Mouse (Mus musculus) spleen, embryonic (tissue): ENCODE measurements around the gene Dedd.

Experiments used
- CTCF ChIA-PET: fragments of 350-600 bp; sonication (Branson Sonifier 250); formaldehyde crosslinking; loops from one replicate; lab custom pipeline; 2022; lab: Charles Lee

The Dedd gene

DNA sequence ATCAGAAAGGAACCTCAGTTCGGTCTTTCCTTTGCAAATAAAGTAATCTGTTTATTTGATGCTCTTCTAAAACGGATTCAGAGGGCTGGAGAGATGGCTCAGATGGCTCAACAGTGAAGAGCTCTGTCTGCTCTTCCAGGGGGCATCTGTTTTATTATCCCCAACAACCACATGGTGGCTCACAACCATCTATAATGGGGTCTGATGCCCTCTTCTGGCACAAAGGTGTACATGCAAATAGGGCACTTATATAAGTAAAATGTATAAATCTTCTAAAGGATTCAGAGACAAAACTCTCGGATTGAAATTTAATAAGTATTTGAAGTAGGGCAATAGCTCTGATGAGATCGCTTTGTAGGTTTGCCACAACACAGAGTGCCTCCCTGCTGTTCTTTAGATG lies 29.5 kb downstream of the Dedd start:
- CTCF ChIA-PET = interaction anchor here (1.1 kb wide), 1 partner anchor 26 kb away, joined by 11 read pairs; no protein-coding TSS in a partner anchor

DNA sequence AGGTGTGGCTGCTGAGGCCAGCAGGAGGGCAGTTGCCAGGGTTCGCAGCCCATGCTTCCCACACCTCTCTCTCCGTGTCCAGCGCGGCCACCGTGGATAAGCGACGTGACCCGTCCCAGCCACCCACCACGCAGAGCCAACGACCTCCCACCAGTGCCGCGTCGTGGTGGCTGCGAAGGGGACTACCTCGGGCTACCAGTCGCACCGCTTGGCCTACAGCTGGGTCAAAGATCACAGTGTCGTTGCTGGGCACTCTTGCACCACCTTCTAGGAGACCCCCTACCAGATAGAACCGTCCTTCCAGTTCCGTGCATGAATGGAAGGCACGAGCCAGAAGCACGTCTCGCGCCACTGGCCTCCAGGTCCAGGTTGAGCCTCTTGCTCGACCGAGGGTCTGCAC lies 31.3 kb downstream of the Dedd start:
- CTCF ChIA-PET = no interaction called here

DNA sequence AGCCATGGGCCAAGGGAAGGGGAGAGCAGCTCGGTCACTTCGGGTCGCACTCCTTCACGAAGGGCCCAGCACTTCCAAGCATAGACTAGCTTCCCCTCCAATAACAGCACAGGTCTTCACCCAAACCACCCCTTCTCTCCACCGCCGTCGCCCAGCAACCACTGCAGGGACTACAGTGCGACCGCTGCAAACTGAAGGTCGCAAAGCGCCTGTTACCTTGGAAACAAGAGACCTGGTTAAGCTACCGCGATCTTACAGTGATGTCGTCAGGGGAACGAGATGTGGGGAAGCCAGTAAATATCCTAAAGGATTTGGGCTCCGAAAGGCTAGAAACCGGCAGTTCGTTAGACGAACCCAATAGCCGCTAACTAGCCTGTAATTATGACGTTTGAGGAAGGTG lies 31.7 kb downstream of the Dedd start, which contains the start of gene Klhdc9:
Gene Klhdc9, minus strand, starts transcription at position 143 of the 400 bp plus-strand sequence.
- CTCF ChIA-PET = no interaction called here

DNA sequence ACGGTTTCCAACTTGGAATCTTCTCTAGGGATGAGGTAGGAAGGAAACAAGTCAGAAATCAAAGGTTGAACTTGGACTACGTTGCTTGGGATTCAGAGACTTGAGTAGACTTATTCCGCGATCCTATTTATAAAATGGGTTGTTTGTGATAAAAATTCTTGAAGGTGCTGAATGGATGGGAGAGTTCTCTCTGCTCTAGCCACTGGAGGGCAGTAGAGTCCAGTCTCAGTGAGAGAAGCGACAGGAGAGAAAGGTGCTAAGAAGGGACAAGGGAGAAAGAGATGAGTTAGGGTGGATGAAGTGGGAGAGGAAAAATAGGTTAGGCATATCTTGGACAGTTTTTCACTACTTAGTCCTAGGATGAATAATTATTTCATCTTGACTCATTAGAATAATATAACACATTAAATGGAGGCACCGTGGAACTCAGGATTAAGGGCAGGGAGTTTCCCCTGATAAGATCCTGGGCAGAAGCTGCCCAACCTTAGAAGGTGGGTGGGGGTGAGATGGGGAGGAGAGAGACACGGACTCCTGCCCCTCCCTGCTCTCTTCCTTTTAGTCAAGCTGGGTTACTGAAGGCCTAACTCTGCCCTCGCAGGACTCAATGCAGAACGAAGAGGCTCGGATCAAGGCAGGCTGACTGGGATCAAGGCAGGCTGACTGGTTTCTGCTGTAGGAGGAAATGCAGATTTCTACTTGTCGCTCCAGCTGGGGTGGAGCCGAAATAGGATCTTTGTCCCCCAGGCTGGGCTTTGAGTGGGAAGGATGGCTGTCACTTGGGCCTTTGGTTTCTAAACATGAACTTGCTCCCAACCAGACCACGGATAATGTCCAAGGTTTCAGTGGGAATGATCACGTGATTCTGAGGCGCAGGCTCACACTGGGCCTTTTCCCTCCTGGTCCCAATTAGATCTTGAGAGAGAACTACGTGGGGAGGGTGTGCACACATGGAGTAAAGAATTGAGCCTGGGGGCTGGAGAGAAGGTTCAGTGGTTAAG lies 32.5 kb downstream of the Dedd start:
- CTCF ChIA-PET = no interaction called here

DNA sequence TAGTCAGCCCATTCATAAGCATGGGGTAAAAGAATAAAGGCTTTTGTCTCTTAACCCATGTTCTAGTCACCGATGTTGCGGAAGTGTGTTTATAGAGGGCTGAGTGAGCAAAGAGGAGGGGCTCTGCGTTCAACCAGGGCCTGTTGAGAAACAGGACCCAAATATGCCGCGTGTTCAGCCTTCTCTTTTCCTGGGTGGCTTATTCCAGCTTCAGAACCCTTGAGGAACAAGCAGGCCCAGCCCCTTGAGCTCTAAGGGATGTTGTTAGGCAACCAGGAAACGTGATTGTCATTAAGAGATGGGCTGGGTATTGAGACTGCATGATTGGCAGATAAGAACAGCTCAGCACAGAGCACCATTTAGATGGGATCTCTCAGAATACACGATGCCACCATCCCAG lies 37.0 kb downstream of the Dedd start:
- CTCF ChIA-PET = interaction anchor here (0.5 to 0.7 kb wide), 2 partner anchors 10 to 35 kb away, joined by 3 to 12 read pairs; no protein-coding TSS in a partner anchor

DNA sequence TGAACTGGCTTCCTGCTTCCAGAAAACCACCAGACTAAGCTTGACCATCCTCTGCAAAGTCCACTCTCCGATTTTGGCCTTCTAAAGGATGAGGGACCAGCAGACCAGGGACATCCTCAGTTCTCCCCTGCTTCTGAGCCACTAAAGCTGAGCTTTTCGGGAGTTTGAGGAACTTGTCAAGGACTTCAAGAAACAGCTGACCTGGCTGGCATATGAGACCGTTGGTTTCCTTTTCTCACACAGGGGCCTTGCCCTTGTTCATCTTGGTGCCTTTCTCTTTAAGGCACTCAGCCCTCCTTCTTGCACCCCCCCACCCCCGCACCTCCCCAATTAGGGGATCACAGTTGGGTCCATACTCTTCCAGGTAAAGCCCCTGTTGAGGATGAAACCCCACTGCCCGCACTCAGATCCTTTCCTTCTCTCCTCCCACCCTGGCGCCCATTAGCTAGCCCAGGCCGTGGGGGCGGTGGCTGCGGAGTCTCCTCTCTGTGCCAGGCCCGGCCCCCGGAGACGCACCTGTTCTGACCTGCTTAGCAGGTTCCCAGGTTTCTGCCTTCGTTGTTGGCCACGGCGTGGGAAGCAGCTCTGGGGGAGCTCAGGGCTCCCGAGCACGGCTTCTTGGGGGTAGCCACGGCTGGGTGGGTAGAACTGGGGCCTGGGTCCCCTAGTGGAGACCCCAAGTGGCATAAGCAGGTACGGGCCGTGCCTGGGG lies 41.1 kb downstream of the Dedd start, which contains the start of gene Nectin4:
Gene Nectin4, plus strand, starts transcription at position 255 of the 712 bp plus-strand sequence.
- CTCF ChIA-PET = no interaction called here

DNA sequence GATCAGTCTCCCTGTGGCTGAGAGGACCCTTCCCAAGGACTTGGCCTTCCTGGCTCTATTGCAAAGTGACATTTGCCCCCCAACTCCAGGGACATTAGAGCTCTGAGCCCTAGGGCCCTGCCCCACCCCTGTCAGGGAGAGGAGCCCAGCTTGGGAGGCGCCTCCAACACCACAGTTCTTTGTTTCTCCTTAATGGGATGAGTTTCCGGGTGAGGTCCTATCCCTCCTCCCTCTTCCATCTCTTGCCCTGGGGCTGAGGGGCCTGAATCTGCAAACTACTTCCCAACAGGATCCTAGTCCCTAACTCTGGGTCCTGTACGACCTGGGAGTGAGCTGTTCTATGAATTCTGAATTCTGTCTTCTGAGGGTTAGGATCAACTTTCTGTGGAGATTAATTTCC lies 43.9 kb downstream of the Dedd start:
- CTCF ChIA-PET = interaction anchor here (0.6 kb wide), 1 partner anchor 178 kb away, joined by 3 read pairs; no protein-coding TSS in a partner anchor

DNA sequence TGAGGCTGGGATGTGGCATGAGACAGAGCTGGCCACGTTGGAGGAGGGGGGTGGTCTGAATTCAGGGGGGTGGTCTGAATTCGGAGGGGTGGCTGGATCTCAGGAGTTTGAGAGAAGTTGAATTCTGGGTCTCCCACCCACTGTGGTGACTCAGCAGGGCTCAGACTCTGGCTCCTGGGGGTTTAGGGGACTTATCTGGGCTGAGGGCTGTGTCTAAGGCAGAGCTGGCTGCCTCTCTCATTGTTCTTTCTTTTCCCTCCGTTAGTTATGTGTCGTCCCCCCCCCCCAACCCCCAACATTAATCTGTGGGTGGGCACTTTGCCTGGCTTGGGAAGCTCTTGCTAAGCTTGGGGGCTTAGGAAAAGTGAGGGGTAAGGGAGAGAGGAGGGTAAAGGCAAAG lies 45.0 kb downstream of the Dedd start:
- CTCF ChIA-PET = no interaction called here

DNA sequence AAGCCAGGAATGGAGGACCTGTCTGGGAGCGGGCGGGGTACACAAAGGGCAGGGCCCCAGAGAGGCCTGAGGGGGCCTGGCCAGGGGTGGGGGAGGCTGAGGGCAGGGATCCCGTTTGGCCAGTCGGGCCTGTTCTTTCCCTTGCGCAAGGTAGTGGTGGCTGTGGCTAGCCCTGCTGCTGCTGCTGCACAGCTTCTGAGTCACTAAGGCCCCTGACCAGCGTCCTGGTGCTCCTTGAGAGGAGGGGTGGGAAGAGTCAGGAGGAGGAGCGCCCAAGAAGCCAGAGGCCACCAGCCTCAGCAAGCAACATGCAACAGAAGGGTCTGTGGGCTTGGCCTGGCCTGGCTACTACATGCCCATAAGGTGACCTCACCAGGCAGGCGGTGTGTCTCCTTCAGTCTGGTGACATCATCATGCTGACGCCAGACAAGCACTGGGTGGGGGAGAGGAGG lies 46.7 kb downstream of the Dedd start:
- CTCF ChIA-PET = no interaction called here

DNA sequence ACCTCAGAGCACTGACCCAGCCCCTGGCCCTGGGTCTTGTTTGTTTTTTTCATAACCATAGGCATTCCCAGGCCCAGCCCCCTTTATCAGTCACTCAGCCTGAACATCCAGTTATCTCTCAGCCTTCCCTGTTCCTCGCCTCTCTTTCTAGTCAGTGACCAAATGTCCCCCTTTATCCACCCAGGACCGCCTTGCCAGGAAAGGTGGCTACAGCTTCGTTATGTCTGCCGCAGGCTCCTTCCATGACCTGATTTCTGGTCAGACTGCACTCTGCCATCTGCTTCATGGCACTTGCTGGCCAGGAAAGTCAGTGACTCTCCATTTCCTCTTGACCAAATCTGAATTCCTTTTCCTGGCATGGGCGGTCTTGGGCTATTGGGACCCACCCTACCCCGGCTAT lies 49.4 kb downstream of the Dedd start:
- CTCF ChIA-PET = no interaction called here

DNA sequence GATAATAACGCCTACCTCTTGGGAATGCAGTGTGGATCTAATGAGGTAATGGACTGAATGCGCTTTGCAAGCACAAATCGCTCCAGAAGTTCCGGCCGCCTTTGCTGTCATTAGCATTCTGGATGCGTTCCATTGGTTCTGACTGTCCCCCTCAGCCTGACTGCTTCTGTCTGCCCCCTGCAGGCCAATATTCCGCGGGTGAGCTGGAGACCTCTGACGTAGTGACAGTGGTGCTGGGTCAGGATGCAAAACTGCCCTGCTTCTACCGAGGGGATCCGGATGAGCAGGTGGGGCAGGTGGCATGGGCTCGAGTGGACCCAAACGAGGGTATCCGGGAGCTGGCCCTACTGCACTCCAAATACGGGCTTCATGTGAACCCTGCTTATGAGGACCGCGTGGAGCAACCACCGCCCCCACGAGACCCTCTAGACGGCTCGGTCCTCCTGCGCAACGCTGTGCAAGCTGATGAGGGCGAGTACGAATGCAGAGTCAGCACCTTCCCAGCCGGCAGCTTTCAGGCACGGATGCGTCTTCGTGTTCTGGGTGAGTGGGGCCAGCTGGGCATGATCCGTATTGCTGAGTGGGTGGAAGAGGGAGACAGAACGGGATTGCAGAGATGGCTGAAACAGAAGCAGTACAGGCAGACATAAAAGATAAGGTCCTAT lies 51.1 kb downstream of the Dedd start:
- CTCF ChIA-PET = interaction anchor here (1.4 kb wide), 1 partner anchor 30 kb away, joined by 3 read pairs; no protein-coding TSS in a partner anchor

DNA sequence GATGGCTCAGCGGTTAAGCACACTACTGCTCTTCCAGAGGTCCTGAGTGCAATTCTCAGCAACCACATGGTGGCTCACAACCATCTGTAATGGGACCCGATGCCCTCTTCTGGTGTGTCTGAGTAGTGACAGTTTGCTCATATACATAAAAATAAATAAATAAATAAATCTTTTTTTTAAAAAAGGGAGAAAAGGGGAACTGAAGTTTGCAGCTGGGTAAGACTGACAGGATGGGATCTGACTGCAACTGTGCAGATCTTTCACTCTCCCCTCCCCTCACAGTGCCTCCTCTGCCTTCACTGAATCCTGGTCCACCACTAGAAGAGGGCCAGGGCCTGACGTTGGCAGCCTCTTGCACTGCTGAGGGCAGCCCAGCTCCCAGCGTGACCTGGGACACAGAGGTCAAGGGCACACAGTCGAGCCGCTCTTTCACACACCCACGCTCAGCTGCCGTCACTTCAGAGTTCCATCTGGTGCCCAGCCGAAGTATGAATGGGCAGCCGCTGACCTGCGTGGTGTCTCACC lies 53.2 kb downstream of the Dedd start:
- CTCF ChIA-PET = no interaction called here

DNA sequence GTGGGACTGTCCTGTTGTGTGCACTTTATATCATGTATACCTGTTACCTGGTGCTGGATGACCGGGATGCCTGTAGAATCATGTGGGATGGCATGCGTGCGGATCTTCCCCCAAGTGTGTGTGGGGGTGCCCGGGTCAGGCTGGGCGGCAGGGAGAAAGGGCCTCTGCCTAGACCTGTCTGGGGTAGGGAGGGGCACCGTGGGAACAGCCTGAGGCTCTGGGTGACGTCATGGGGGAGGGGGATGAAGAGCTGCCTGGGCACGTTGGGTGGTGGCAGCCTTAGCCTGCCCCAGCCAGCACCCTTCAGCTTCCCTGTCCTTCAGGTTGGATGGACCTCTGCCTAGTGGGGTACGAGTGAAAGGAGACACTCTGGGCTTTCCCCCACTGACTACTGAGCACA lies 55.4 kb downstream of the Dedd start:
- CTCF ChIA-PET = interaction anchor here (0.6 to 1.1 kb wide), 2 partner anchors 26 to 282 kb away, joined by 6 to 11 read pairs; no protein-coding TSS in a partner anchor

DNA sequence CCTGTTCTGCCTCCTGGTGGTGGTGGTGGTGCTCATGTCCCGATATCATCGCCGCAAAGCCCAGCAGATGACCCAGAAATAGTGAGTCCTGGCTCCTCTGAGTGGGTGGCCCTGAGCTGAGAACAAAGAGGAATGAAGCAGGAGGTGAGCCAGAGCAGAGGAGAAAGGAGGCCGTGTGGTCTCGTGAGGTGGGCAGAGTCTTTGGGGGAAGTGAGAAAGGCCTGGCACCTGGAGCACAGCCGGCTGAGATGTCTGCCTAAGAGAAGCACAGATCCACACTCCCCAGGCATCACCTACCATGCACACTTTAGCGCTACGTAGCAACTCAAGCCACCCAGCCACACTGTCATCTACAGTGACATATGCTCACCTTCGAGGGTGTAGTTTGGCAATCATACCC lies 56.2 kb downstream of the Dedd start:
- CTCF ChIA-PET = interaction anchor here (0.5 to 1.1 kb wide), 2 partner anchors 26 to 27 kb away, joined by 5 to 11 read pairs; partner anchors contain the start of gene Usf1

DNA sequence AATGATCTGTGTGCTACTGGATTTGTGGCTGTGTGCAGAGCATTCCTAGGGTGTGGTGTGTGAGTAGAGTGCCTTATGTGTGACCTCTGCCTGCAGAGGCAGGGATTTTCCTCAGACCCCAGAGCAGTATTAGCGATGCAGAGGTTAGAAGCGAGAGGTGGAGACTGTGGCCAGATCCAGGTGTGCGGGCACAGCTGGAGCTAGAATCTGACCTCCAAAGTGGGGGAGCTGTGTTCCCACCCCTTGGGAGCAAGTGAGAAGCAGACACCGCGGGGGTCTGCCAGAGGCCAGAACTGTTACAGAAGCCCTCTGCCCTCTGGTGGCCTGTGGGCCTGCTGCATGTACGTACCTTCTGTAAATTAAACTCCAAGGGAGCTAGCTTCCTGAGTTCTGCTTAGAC lies 58.2 kb downstream of the Dedd start:
- CTCF ChIA-PET = interaction anchor here (1.0 kb wide), 1 partner anchor 10 kb away, joined by 4 read pairs; no protein-coding TSS in a partner anchor

DNA sequence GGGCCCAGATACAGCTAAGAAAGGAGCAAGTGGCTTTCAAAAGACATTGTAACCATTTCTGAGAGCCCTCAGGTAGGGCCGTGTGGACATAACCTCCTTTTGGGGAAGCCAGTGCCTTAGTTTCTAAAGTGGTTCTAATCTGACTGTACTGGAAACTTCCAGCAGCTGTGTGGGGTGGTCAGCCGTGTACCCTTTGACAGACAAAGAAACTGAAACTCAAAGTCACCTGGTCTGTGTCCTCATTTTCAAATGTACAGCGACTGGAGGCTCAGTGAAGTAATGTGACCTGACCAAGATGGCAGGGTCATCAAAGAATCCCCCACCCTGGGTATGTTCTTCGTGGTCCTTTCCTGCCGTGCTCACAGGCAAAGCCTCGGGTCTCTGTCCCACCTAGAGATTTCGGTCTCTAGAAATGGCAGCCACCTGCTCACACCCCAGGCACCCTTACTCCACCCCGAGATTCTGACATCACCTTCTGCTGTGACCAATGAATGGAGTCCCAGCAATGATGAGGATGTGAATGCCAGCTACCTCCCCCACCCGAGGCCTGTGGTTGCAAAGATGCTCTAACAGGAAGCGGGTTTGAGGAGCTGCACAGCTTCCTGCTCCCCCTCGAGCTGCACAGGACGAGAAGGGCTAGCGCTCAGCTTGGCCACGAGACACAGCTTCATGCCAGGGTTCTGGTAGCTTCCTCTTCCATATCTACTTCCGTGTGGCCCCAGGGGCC lies 59.6 kb downstream of the Dedd start, which contains the start of gene Arhgap30:
Gene Arhgap30, plus strand, starts transcription at position 579 of the 727 bp plus-strand sequence.
- CTCF ChIA-PET = no interaction called here

DNA sequence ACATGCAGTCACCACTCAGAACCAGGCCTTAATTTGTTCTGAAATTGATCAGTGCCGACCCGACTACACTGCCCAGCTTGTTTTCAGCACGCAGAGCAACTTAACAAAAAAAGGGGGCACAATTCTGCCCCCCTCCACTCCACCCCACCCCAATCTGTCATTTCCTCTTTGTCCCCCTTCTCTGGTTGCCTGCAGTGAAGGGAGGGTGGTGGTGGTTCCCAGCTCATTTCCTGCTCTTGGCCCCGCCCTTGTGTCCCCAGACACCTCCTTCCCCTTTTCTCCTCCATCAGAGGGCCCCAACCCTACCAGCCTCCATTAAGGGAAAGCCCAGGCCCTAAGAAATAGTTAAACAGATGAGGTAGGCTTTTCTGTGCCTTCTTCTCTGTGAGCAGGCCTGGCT lies 61.2 kb downstream of the Dedd start:
- CTCF ChIA-PET = no interaction called here
